Mouse (Mus musculus): ENCODE measurements around the gene Casp6.
A peak's percentile ranks its signal among the peaks of the same experiment; 100 is the strongest.

Casp6 gene

DNA sequence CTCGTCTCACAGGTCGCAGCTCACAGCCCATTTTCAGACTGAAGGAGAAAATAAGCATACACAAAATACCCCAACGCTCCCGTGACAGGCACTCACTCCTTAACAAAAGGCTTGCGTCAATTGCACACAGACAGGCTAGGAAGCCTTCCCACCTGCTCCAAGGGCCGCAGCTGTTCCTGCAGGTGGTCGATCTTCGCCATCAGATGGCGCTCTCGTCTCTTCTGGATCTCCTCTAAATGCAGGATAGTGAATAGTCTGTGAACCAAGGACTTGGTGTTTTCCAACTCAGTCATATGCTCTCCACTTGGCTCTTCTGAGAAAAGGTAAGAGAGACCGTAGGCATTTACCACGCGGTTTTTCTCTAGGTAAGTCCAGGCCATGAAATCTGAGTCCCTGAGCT, 17.2 kb downstream of the Casp6 start:
- peak; percentile 64 for DNase-seq (ENCODE audit: low read depth, low spot score)

DNA sequence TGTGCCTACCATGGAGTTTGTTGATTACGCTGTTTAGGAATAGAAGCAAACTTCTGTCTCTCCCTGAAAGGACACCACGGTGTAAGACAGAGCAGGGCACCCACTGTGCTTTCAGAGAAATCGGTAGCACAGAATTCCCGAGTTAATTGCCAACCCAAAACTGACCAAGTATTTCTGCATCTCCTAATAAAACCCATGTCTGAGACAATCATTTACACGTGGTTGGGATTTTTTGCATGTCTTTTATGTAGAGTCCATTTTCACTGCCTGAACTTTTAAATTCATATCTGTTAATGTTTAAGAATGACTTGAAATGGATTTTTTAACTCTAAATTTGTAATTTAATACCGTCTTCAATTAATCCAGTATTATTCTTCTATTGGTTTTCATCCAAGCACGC, 22.4 kb downstream of the Casp6 start:
- DNase-seq (ENCODE audit: low read depth, low spot score), result no peak

DNA sequence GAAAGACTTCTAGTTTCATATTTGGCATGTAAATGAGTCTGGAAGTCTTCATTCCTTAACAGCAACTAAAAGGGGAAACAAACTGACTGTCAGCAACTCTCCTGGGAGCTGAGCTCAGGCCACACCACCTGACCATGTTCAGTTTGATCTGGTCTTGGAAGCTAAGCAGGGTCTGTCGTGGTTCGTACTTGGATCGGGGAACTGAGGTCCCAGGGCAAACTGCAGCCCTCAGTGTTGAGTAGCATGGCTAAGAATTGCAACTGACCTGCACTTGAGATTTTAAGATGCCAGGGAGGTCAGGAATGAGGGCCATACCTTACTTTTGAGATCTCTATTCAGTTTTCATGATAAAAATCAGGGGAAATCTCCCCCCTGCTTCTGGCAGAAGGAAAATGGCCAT, 24.6 kb downstream of the Casp6 start:
- DNase-seq (ENCODE audit: low read depth, low spot score), result no peak

DNA sequence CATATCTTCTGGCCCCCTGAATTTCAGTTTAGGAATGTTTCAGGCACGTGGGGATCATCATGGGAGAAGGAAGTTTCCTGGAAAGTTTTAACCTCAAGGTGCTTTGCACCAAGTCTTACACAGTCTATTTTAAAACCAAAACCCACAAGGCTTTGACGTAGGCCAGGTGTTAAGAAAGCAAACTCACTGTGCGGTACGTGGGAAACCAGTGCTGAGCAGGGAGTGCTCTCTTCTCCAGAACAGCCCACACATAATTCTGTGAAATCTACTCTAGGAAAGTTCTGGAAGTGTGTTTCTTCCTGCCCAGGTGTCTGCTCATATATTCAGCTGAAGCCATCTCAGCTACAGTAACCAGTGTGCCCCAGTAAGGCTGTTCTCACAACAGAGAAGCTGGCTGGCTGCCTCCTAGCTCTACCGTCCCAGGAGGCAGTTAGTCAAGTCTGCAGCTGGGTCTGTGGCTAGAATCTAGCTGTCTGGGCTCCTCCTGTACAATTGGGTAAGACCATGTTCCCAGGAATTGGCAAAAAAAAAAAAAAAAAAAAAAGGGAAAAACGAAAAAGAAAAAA, 29.1 kb downstream of the Casp6 start:
- no peak for DNase-seq (ENCODE audit: low read depth, low spot score)

DNA sequence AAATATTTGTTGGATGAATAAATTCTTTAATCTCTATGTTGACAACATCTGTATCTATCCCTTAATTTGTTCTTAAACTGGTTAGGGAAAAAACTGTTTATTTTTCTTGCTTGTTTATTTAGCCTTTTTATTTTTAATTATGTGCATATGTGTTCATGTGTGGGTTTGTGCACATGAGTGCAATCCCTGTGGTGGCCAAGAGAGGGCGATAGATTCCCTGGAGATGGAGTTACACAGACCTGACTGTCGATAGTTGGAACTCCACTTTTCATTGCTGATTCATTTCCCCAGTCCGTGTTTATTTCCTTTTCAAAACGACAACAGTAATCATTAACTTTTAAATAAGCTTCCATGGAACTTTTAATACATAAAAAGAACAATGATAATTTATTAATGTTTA, 31.2 kb downstream of the Casp6 start:
- DNase-seq (ENCODE audit: low read depth, low spot score), result peak; percentile 62

DNA sequence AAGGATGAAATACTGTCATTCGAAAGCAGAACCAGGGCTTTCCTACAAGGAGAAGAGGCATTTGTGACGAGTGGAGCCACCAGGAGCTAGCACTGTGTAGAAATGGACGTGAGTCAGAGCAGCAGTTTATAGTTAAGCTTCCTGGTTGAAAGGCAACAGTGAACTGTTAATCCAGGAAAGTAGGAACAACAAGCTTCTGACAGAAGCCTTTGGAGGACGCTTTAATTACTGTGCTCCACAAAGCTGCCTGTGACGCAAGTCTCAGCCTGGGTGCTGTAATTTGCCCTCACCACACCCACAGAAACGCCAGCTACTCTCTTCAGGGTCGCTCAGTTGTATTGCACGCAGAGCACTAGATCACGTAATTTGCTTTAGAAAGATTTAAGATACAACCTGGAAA, 35.3 kb downstream of the Casp6 start:
- DNase-seq (ENCODE audit: low read depth, low spot score), result no peak

GRCm38 (mm10) chr3:129937848-129938247, 36.6 kb downstream of the Casp6 start:
- no peak for DNase-seq (ENCODE audit: low read depth, low spot score)

DNA sequence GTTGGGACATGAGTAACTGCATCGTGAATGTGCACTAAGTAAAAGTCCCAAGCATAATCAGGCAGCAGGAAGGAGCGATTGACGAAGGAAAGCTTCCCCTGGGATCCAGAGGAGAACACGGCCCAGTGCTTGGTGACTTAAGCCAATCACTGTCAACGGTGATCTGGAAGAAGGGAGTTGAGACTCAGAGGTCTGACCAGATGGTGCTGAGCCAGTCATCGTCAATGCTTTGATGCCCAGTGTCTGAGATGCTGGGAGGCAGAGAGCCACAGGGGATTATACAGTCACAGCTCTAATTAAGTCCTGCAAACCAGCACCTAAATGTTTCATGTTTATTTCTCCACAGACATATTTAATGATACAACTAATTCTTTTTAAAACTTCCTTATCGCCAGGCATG, 37.8 kb downstream of the Casp6 start:
- no peak for DNase-seq (ENCODE audit: low read depth, low spot score)

DNA sequence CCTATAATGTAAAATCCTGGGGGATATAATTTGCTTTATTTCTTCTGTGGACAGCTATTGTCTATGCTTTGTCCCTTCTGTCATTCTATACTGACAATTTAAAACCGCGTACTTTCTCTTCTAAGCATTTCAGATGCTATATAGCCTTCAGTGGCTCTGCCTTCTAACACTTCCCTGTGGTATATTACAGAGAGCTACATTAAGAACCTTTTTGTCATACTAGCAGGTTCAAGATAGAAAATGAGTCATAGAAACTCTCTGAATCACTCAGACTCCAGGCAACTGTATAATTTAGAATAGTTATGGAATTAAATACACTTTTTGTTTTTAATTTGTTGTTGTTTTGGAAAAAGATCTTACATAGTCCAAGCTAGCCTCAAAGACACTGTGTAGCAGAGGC, 39.6 kb downstream of the Casp6 start:
- DNase-seq (ENCODE audit: low read depth, low spot score), result no peak

DNA sequence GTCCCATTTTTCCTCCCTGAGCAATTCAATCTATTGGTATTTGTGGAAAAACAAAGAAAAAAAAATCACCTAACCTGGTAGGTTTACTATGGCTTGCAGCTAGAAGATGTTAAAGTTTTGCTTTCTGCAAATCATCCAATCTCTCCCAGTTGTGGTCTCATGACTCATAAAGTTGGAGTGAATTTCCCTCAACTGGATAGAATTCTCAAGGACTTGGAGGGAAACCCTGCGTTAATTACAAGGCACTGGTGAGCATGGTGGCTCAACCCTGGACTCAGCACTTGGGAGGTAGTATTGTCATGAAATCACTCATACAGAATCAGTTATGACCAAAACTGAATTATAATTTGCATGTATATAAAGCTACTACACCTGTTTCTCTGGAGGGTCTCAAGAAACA, 40.1 kb downstream of the Casp6 start:
- no peak for DNase-seq (ENCODE audit: low read depth, low spot score)

- peak; percentile 16 for DNase-seq (ENCODE audit: low read depth, low spot score)
Observed at GRCm38 (mm10) chr3:129943813-129944212, 42.6 kb downstream of the Casp6 start.

DNA sequence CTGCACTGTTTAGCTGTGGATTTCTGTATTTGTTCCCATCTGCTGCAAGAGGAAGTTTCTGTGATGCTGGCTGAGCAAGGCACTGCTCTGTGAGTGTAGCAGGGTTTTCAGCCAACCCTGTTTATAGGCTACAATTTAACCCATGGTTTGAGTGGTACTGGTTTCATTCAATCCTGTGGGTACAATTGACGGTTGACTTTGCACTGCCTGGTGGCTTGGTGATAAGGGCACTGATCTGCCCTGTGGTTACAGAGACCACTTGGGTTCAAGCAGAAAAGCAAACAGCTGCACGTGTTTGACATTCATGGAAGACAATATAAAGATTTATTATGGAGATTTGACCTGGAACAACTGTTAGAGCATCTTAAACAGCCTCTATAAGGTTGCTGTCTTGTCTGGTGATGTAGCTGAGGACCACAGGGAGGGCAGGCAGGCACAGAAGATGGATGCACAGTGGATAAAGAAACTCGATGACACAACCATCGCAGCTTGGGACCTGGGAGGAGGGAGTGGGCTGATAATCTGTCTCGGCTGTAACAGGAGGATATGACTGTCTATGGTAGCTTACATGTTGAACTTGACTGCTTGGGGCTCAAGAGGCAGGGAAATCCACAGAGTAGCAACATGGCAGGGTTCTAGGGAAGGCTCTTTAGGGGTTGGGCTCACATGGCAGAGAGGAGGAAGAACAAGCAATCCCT, 45.1 kb downstream of the Casp6 start:
- DNase-seq (ENCODE audit: low read depth, low spot score), result no peak

DNA sequence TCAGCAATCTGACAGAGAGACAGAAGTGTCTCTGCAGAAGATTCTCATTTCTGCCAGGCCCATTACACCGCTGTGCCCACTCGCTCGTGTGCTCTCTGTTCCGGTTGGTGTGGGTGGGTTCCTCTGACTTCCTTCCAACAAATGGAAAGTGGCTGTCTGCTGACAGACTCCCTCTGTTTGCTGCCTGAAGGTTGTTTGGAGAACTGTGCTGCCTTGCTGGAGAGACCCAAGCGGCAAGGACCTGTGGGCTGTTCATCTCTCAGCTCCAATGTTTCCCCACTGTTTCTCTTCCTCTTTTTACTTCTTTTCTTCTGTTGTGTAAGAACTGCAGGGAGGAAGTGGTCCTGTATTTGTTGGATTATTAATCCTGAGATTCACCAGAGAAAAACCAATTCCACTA, 47.1 kb downstream of the Casp6 start:
- DNase-seq (ENCODE audit: low read depth, low spot score), result peak; percentile 22

DNA sequence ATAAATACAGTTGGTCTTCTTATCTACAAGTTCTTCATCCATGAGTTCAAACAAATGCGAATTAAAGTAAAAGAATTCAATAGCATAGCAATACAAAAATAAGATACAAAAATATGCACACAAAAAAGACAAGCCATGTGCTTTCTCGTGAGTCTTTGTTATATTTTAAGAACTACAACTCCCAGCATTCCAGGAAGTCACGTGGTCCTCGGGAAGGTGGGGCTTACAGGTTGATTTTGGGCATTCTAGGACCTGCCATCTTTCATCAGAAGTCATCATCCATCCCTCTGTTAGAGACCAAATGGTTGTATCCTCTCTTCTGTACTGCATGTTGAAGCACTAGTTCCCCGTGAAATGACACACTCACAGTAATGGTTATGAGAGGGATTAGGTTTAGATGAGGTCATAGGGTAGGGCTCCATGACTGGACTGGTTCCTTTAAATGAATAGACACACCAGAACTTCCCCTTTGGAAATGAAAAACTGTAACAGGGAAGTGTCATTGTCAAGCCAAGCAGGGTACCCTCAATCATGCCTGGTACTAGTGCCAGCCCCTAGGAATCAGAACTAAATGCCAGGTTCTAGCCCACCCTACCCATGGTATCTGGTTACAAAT, 48.0 kb downstream of the Casp6 start:
- no peak for DNase-seq (ENCODE audit: low read depth, low spot score)

DNA sequence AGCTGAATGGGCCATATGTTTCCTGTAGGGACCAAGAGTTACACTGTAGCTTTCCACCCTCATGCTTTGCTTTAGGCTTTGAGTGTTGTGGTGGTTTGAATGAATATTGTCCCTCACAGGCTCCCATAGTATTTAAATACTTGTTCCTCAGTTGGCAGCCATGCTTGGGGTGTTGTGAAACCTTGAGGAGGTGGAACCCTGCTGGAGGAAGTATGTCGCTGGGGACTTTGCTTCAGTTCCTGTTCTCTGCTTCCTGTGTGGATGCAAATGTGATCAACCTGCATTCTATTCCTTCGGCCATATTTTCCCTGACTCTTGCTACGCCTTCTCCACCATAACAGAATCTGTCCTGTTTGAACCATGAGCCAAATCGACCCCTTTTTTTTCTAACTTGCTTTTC, 52.1 kb downstream of the Casp6 start:
- no peak for DNase-seq (ENCODE audit: low read depth, low spot score)

DNA sequence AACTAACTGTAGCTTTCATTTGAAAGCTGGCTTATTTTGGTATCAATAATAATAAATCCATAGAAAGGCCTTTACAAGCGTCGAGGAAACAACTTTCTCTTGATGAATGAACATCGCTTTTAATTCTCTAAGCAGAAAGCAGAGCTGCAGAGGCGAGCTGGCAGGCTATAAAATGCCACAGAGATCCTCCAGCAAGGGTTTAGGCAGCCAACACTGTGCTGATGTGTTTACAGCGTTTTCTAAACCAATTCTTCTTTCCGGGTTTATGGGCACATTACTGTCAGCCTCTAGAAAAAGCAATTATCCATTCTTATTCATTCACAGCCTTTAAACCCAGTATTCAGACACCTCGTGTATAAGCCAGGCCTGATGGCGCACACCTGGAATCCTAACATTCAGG, 61.3 kb downstream of the Casp6 start:
- DNase-seq (ENCODE audit: low read depth, low spot score), result no peak
